Mouse (Mus musculus): ENCODE measurements at regions not wholly inside any gene's neighbourhood (a gene's known extent, or its start where the extent isn't known, plus 50 kb on each side); places are given as distances from the start of the nearest gene placed in this dataset.
A peak's percentile ranks its signal among the peaks of the same experiment; 100 is the strongest.
"Not testable (repeated sequence)": the region's sequence is repeated elsewhere in the genome, so short reads cannot be mapped to it uniquely, and the experiment has no call there.

DNA sequence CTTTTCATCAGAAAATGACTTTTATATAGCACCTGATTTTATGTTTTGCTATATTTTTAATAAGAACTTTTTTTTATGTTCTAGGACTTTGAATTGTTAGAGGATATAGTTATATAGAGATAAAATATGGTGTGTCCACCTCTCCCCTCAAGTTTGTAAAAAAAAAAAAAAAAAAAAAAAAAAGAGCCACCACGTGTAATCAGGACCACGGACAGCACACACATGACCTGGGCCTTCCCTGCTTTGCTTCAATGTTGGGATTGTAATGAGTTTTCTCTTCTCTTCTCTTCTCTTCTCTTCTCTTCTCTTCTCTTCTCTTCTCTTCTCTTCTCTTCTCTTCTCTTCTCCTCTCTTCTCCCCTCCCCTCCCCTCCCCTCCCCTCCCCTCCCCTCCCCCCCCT, 78.5 kb downstream of the 1700010I14Rik start:
- not testable (repeated sequence) for H3K36me3 ChIP-seq; H3K4me1 ChIP-seq; H3K9me3 ChIP-seq; ATAC-seq (ENCODE audit: low FRiP score, low read depth); H3K27ac ChIP-seq; H3K9ac ChIP-seq; H3K27me3 ChIP-seq (replicated peaks); H3K4me2 ChIP-seq (replicated peaks); H3K4me3 ChIP-seq
- WGBS, result 22% methylated on average over 2 of the region's 2 CpGs

DNA sequence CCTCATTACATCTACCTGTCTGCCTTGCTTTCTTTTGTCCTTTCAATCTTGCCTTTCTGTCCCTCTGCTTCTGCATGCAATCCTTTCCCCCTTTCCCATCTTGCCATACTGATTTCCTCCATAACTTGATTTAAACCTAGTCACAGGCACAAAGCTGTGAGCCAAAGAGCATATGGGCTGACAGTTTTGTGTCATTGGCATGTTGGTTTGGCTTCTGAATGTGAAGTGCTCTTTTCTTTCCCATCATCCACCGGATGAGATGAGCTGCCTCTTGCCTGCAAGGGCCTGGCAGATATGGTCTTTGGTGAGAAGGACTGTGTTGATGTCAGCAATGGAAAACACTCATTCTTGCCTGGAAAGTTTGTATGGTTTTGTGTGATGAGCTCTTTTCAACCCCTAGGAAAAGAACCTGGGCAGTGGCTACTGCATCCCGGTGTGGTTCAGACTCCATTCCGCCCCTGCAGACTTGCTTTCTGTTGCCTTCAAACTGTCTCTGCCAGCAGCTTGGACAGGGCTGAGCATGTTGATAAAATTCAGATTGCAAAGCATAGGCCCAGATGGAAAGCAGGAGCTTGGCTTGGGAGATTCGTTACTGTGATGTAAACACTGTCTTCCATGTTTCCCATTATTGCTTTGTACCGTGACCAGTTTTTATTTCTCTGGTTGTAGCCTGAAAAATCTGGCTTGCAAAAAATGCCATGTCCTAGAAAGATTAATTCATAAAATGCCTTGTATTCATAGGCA, 80.9 kb downstream of the 1700010I14Rik start:
- no peak for ATAC-seq (ENCODE audit: low FRiP score, low read depth)

DNA sequence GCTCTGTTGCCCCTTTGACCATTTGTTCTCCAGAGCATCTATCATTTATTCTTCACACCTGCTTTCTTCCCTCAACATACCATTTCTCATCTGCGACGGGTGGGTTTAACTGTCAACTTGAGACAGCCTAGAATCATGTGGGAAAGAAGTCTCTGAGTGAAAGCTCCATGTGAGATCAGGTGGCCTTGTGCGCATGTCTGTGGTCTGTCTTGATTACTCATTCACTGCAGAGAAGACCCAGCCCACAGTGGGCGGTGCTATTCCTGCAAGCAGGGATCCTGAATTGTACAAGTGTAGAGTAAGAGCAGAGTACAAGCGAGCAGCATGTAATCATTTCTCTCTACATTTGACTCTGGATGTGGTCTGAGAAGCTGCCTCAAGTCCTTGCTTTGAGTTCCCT, 95.5 kb downstream of the 1700010I14Rik start:
- Histone ChIP-seq H3K9me3 (no peaks in the 10 kb centered on the region), H3K36me3 (no peaks in the 10 kb centered on the region), H3K27me3 (replicated peaks) (no peaks in the 10 kb centered on the region), H3K4me3 (no peak overlapping the region), H3K4me1 (no peaks in the 10 kb centered on the region), H3K9ac (no peak overlapping the region), H3K4me2 (replicated peaks) (no peak overlapping the region), H3K27ac (no peak overlapping the region)
- WGBS, result 89% methylated on average over 5 of the region's 5 CpGs
- ATAC-seq (ENCODE audit: low FRiP score, low read depth), result no peak

More for the DNA sequence above, 80.9 kb downstream of the 1700010I14Rik start:
- Histone ChIP-seq H3K4me3 (no peak overlapping the region), H3K36me3 (no peaks in the 10 kb centered on the region), H3K9me3 (no peaks in the 10 kb centered on the region), H3K4me1 (no peaks in the 10 kb centered on the region), H3K4me2 (replicated peaks) (no peak overlapping the region), H3K9ac (no peak overlapping the region), H3K27ac (no peak overlapping the region), H3K27me3 (replicated peaks) (no peaks in the 10 kb centered on the region)
- WGBS, result 93% methylated on average over 5 of the region's 5 CpGs

DNA sequence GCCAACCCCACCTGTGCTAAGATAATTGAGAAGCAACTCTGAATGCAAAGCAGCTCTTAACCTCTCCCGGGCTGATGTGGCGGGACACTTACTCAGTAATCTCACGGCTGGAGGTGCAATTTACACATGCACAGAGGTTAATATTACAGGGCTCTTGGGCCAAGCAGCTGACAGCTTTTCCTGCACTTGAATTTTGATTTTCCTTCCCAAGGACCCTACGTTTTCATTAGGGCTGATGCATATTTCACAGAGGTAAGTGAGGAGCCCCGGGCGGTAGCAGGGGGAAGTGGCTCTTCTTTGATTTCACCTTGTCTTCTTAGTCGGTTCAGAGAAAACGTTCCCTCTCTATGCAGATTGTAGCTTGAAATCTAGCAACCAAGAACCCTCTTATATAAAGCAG, 139.7 kb downstream of the 1700010I14Rik start:
- H3K4me3 ChIP-seq, result no peak overlapping the region
- no peak for ATAC-seq (ENCODE audit: low FRiP score, low read depth)

DNA sequence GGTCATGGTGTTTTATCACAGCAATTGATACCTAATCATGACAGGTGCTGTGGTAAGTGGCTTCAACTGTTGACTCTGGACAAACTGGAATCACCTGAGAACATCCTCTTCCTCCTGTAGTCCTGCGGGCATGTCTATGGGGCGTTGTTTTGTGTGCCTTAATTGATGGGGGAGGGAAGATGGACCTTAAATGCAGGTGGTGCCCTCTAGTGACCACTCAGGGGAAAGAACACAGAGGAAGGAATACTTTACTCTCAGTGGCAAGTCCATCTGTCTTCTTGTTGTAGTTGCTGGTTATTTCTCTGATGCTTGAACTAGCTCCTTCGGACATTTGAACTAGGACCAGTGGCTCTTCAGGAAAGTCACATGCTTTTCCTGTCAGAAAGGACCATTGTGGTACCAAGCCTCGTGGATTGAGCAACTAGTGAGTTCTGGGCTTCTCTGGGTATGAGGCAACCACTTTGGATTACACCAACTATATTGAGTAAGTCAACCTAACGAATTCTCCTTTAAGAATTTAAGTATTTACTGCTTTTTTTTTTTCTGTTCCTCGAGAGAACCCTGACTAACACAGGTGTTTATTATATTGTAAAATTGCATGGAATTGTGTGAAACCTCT, 157.6 kb downstream of the 1700010I14Rik start:
- no peaks in the 10 kb centered on the region for H3K9me3 ChIP-seq
- no peak for ATAC-seq (ENCODE audit: low FRiP score, low read depth)
- H3K4me1 ChIP-seq, result no peaks in the 10 kb centered on the region
- no peak overlapping the region for H3K9ac ChIP-seq
- no peaks in the 10 kb centered on the region for H3K27me3 ChIP-seq (replicated peaks)
- H3K27ac ChIP-seq, result no peak overlapping the region
- 71% methylated on average over 6 of the region's 6 CpGs for WGBS
- no peak overlapping the region for H3K4me3 ChIP-seq
- H3K36me3 ChIP-seq, result no peaks in the 10 kb centered on the region
- no peak overlapping the region for H3K4me2 ChIP-seq (replicated peaks)

More for the DNA sequence above, 139.7 kb downstream of the 1700010I14Rik start:
- Histone ChIP-seq H3K4me2 (replicated peaks) (no peak overlapping the region), H3K27me3 (replicated peaks) (no peaks in the 10 kb centered on the region), H3K27ac (no peak overlapping the region), H3K9me3 (no peaks in the 10 kb centered on the region), H3K4me1 (no peaks in the 10 kb centered on the region), H3K9ac (no peak overlapping the region), H3K36me3 (no peaks in the 10 kb centered on the region)
- 53% methylated on average over 8 of the region's 8 CpGs for WGBS

DNA sequence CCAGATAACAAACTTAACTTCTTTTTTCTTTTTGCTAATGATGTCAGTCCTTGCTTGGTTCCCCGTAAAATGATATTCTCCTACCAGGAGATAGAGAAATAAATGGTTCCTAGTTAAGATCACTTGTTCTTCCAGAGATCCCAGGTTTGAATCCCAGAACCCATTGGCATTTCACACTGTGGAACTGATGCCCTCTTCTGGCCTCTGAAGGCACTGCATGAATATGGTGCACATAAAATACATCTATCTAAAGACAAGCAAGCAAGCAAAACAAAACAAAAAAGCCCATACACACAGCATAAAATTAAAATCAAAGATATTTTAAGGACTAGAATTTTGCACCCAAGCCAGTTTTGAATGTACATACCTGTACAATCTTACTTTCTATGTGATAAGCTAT, 162.5 kb downstream of the 1700010I14Rik start:
- no peak for ATAC-seq (ENCODE audit: low FRiP score, low read depth)
- no peak overlapping the region for H3K4me2 ChIP-seq (replicated peaks)
- no peaks in the 10 kb centered on the region for H3K9me3 ChIP-seq
- H3K4me1 ChIP-seq, result no peaks in the 10 kb centered on the region
- H3K9ac ChIP-seq, result no peak overlapping the region
- H3K4me3 ChIP-seq, result no peak overlapping the region
- no peak overlapping the region for H3K27ac ChIP-seq
- no peaks in the 10 kb centered on the region for H3K36me3 ChIP-seq
- H3K27me3 ChIP-seq (replicated peaks), result no peaks in the 10 kb centered on the region
- WGBS, result 97% methylated on average over 1 of the region's 1 CpGs

DNA sequence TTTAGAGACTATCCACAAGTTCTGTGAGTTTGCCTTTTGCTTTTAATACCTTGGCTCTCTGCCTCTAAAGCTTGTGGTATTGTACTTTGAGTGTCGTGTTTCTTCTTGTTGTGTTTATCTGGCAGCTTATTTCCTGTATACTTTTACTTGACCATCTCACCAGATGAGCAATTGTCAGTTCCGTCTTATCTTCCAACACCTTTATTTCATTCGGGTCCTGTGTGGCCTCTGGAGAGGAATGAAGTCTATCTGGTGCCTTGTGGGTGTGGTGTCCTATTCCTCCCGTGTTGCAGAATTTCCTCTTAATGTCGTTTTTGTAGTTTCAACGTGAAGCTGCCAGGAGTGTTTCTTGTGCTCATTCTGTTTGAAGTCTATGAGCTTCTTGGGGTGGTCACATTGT, 174.0 kb downstream of the 1700010I14Rik start:
- Histone ChIP-seq H3K27ac (no peak overlapping the region), H3K4me1 (no peaks in the 10 kb centered on the region), H3K9me3 (no peaks in the 10 kb centered on the region), H3K4me2 (replicated peaks) (no peak overlapping the region), H3K36me3 (no peaks in the 10 kb centered on the region), H3K27me3 (replicated peaks) (no peaks in the 10 kb centered on the region), H3K9ac (no peak overlapping the region), H3K4me3 (no peak overlapping the region)
- WGBS, result 92% methylated on average over 6 of the region's 6 CpGs
- ATAC-seq (ENCODE audit: low FRiP score, low read depth), result no peak

DNA sequence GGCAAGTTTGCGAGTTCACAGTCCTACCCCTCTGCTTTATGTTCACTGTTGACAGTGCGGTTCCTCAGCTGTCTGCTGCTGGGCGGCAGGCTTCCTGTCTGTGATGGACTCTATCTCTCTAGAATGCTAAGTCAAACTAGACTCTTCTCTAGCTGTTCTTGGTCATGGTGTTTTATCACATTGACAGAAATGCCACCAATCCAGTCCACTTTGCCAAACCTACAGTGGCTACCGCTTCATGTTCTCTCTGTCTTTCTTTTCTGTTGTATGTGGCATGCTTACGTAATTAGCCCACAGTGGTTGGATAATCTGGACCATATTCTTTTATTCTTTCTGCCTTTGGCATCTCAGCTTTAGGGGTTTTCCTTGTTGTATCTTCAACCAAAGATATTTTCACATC, 174.5 kb downstream of the 1700010I14Rik start:
- no peaks in the 10 kb centered on the region for H3K27me3 ChIP-seq (replicated peaks)
- 91% methylated on average over 5 of the region's 5 CpGs for WGBS
- H3K36me3 ChIP-seq, result no peaks in the 10 kb centered on the region
- no peak overlapping the region for H3K9ac ChIP-seq
- no peaks in the 10 kb centered on the region for H3K9me3 ChIP-seq
- no peak overlapping the region for H3K27ac ChIP-seq
- ATAC-seq (ENCODE audit: low FRiP score, low read depth), result no peak
- no peak overlapping the region for H3K4me3 ChIP-seq
- H3K4me2 ChIP-seq (replicated peaks), result no peak overlapping the region
- 0 out of 2 replicates have a peak, but pooled peaks cover 1% of the 10 kb centered on the region for H3K4me1 ChIP-seq

DNA sequence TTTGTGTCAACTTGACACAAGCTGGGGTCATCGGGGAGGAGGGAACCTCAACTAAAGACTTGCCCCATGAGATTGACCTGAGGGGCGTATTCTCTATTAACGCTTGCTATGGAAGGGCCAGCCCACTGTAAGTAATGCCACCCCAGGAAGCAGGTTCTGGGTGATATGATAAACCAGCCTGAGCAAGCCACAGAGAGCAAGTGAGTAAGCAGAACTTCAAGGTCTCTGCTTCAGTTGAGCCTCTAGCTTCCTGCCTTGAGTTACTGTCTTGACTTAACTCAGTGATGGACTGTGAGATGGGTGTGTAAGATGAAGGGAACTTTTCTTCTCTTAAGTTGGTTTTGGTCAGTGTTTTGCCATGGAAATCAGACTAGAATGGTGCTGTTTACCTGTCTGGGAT, 175.2 kb downstream of the 1700010I14Rik start:
- H3K9ac ChIP-seq, result no peak overlapping the region
- no peaks in the 10 kb centered on the region for H3K36me3 ChIP-seq
- no peaks in the 10 kb centered on the region for H3K27me3 ChIP-seq (replicated peaks)

DNA sequence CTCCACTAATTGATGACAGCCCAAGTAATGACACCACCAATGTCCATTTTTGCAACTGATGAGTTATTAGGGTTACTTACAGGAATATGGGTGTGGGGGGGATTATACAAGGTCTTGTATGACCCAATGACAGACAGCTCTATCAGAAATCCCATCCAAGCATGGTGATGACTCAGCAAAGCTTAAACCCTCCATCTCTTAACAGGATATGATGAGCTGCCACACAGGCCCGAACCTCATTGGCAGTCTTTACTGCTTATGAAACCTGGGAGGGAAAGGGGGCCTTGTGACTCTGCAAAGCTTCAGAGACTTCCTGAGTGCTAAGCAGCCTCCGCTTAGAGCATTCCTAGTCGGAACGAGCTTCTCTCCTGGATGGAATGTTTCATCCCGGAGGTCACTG, 176.4 kb downstream of the 1700010I14Rik start:
- Histone ChIP-seq H3K36me3 (no peaks in the 10 kb centered on the region), H3K27ac (no peak overlapping the region), H3K9me3 (no peaks in the 10 kb centered on the region), H3K4me1 (0 out of 2 replicates have a peak, but pooled peaks cover 3% of the 10 kb centered on the region), H3K4me3 (no peak overlapping the region), H3K4me2 (replicated peaks) (no peak overlapping the region), H3K9ac (no peak overlapping the region), H3K27me3 (replicated peaks) (no peaks in the 10 kb centered on the region)
- WGBS, result 91% methylated on average over 5 of the region's 5 CpGs
- no peak for ATAC-seq (ENCODE audit: low FRiP score, low read depth)

More for the DNA sequence above, 175.2 kb downstream of the 1700010I14Rik start:
- no peak for ATAC-seq (ENCODE audit: low FRiP score, low read depth)
- H3K27ac ChIP-seq, result no peak overlapping the region
- H3K4me2 ChIP-seq (replicated peaks), result no peak overlapping the region
- 0 out of 2 replicates have a peak, but pooled peaks cover 3% of the 10 kb centered on the region for H3K4me1 ChIP-seq
- 90% methylated on average over 3 of the region's 3 CpGs for WGBS
- no peak overlapping the region for H3K4me3 ChIP-seq
- H3K9me3 ChIP-seq, result no peaks in the 10 kb centered on the region

DNA sequence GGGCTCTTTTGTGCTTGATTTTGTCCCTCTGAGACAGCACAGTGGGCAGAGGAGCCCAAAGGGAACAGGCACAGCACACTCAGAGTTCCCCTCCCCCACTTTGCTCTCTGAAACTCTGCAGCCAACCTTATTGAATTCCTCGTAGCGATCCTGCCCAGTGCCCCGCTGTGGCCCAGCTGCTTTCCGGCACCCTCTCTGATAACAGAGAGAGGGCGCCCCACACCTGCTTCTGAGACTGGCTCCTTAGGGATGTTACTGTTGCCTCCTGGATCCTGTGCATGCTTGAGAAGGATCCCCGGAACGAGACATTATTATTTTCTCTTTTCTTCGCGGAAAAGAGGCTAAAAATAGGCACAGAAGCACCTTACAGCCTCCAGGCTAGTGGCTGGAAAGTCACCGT, 179.0 kb downstream of the 1700010I14Rik start:
- Histone ChIP-seq H3K4me3 (peak overlapping the region; percentile 42), H3K9ac (peak overlapping the region; percentile 67), H3K27me3 (replicated peaks) (no peaks in the 10 kb centered on the region), H3K9me3 (no peaks in the 10 kb centered on the region), H3K27ac (peak overlapping the region; percentile 83; the same call in 1 of the 2 replicates), H3K36me3 (no peaks in the 10 kb centered on the region), H3K4me2 (replicated peaks) (peak overlapping the region; percentile 83), H3K4me1 (peaks cover 11% of the 10 kb centered on the region; the same call in 1 of the 2 replicates)
- ATAC-seq (ENCODE audit: low FRiP score, low read depth), result peak; percentile 84
- WGBS, result under 1% methylated on average over 10 of the region's 10 CpGs

DNA sequence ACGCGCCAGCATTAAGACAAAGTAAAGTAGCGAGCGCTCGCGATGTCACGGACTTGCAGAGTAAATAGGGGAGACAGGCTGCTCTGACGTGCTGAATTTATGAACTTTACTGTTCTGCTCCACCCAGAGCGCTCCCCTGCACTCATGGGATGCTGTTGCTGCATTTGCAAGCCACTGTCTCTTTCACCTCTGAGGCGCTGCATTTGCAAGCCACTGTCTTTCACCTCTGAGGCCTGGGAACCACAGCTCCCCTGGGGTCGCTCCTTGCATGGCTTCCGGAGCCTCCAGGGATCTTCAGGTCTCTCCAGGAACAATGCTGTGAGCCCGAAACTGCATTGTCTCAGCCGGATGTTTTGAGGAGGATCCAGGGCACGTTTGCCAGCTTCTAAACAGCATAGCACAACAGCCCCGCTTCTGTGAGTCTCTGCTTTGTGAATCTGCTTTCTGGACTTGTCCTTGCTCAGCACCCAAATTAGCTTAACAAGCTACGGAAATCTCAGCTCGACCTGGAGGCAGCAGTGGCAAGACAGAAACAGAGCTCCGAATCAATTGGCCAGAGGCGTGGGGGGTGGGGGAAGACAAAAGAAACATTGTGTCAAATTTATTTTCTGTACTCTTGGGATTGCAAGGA, 179.6 kb downstream of the 1700010I14Rik start:
- Histone ChIP-seq H3K27me3 (replicated peaks) (no peaks in the 10 kb centered on the region), H3K9me3 (no peaks in the 10 kb centered on the region), H3K4me1 (peaks cover 11% of the 10 kb centered on the region; the same call in 1 of the 2 replicates), H3K36me3 (no peaks in the 10 kb centered on the region), H3K4me3 (peak overlapping the region; percentile 42), H3K4me2 (replicated peaks) (peak overlapping the region; percentile 83), H3K9ac (peak overlapping the region; percentile 67), H3K27ac (peak overlapping the region; percentile 83)
- ATAC-seq (ENCODE audit: low FRiP score, low read depth), result peak; percentile 64
- under 1% methylated on average over 20 of the region's 20 CpGs for WGBS
